Mouse (Mus musculus) liver, adult 2 months (tissue): ENCODE measurements around the gene Dtx3l. TPM values are rescaled to one million over a fixed set of nuclear protein-coding genes. Genes with fewer than 3 reads are reported as not detected.

Source experiments
- DNase-seq: peaks from one replicate; pipeline ENCODE4 v3.0.0-alpha.2; 2011; ENCODE audit warnings: low read depth, low spot score; ENCODE audit errors: extremely low read depth
- H3K27ac ChIP-seq: fragments of 200-500 bp; replicated peaks from 2 replicates; pipeline ENCODE4 v1.5.1; 2012; ENCODE audit warnings: low read depth, mild to moderate bottlenecking, control low read depth, inconsistent platforms, low read length; ENCODE audit not compliant: insufficient read depth
- H3K27me3 ChIP-seq: fragments of 200-500 bp; 2 replicates; pipeline ENCODE4 v1.6.1; 2012; ENCODE audit warnings: mild to moderate bottlenecking, moderate library complexity, low read length, inconsistent platforms; ENCODE audit not compliant: control insufficient read depth, insufficient read depth
- H3K36me3 ChIP-seq: fragments of 200-500 bp; 2 replicates; pipeline ENCODE4 v1.6.1; 2012; ENCODE audit warnings: low read length, inconsistent platforms; ENCODE audit not compliant: control insufficient read depth, insufficient read depth
- H3K4me1 ChIP-seq: fragments of 200-500 bp; 2 replicates; pipeline ENCODE4 v1.6.1; 2011; ENCODE audit warnings: low read length; ENCODE audit not compliant: control insufficient read depth, insufficient read depth
- H3K4me3 ChIP-seq: fragments of 200-500 bp; 2 replicates; pipeline ENCODE4 v1.5.1; 2011; ENCODE audit warnings: low read depth, mild to moderate bottlenecking, control low read depth, low read length, moderate library complexity; ENCODE audit not compliant: insufficient read depth
- H3K79me2 ChIP-seq: fragments of 200-500 bp; 2 replicates; pipeline ENCODE4 v1.6.1; 2012; ENCODE audit warnings: inconsistent platforms, mild to moderate bottlenecking, low read length, moderate library complexity; ENCODE audit not compliant: control insufficient read depth, insufficient read depth
- H3K9ac ChIP-seq: fragments of 200-500 bp; 2 replicates; pipeline ENCODE4 v1.6.1; 2012; ENCODE audit warnings: low read depth, mild to moderate bottlenecking, control low read depth, inconsistent platforms, low read length
- CTCF ChIP-seq: fragments of 200-500 bp; IDR thresholded peaks from 2 replicates; pipeline ENCODE4 v1.5.1; 2011; ENCODE audit warnings: low read depth, low read length, control low read depth
- POLR2A ChIP-seq: fragments of 200-500 bp; IDR thresholded peaks from 2 replicates; pipeline ENCODE4 v1.6.1; 2011; ENCODE audit warnings: low read length, control low read depth; ENCODE audit not compliant: insufficient read depth; ENCODE audit errors: extremely low read depth
- WGBS: fragments of 180-500 bp; shearing (Covaris S2); methylation state at CpG from one replicate; pipeline ENCODE4 v1.1.7; 2018; 5-methylcytosine and 5-hydroxymethylcytosine counted together
- polyA plus RNA-seq: library from polyadenylated mRNA; depleted of rRNA; stranded (reverse); fragments of >200 nt; gene quantifications from 2 replicates; pipeline ENCODE4 v1.2.3, GENCODE M21; 2012
- total RNA-seq: library from RNA; depleted of rRNA; stranded (reverse); fragments of >200 nt; gene quantifications from 2 replicates; pipeline ENCODE4 v1.2.3, GENCODE M21; 2014

Dtx3l gene
- total and polyA plus RNA-seq, 2 experiments: 12.2 to 31.6 TPM

GRCm38 (mm10) chr16:35923546-35924198, 15.3 kb downstream of the Dtx3l start:
- no peaks in the 10 kb centered on the region for H3K27me3 ChIP-seq
- H3K27ac ChIP-seq: peak overlapping the region; percentile 84
- peak; percentile 95 for DNase-seq
- H3K4me3 ChIP-seq: peak overlapping the region; percentile 52
- no peak for TF ChIP-seq POLR2A
- no peak for TF ChIP-seq CTCF
- peaks cover 18% of the 10 kb centered on the region for H3K36me3 ChIP-seq
- WGBS: 24% methylated on average over 7 of the region's 7 CpGs
- H3K79me2 ChIP-seq: no peaks in the 10 kb centered on the region
- H3K9ac ChIP-seq: peak overlapping the region; percentile 75
- H3K4me1 ChIP-seq: peaks cover 9% of the 10 kb centered on the region

- TF ChIP-seq POLR2A: no peak
- TF ChIP-seq CTCF: no peak
- DNase-seq: peak; percentile 69
- no peaks in the 10 kb centered on the region for H3K27me3 ChIP-seq
- H3K4me3 ChIP-seq: no peak overlapping the region
- peaks cover 9% of the 10 kb centered on the region for H3K4me1 ChIP-seq
- H3K27ac ChIP-seq: peak overlapping the region; percentile 18
- no peak overlapping the region for H3K9ac ChIP-seq
- H3K79me2 ChIP-seq: no peaks in the 10 kb centered on the region
- 33% methylated on average over 3 of the region's 3 CpGs for WGBS
- H3K36me3 ChIP-seq: peaks cover 9% of the 10 kb centered on the region
These were observed 16.6 kb downstream of the Dtx3l start for GRCm38 (mm10) chr16:35922301-35922895.

- TF ChIP-seq POLR2A: no peak
- TF ChIP-seq CTCF: no peak
- no peaks in the 10 kb centered on the region for H3K27me3 ChIP-seq
- H3K27ac ChIP-seq: no peak overlapping the region
- WGBS: 35% methylated on average over 2 of the region's 2 CpGs
- peaks cover 6% of the 10 kb centered on the region for H3K36me3 ChIP-seq
- H3K4me3 ChIP-seq: no peak overlapping the region
- no peak overlapping the region for H3K9ac ChIP-seq
- H3K4me1 ChIP-seq: peaks cover 9% of the 10 kb centered on the region
- peak; percentile 74 for DNase-seq
- no peaks in the 10 kb centered on the region for H3K79me2 ChIP-seq
These were observed 17.2 kb downstream of the Dtx3l start for GRCm38 (mm10) chr16:35921676-35922235.

- Histone ChIP-seq H3K9ac (no peak overlapping the region; the same call in 1 of the 2 replicates), H3K27ac (peak overlapping the region; percentile 76), H3K4me3 (no peak overlapping the region), H3K4me1 (peaks cover 4% of the 10 kb centered on the region), H3K27me3 (no peaks in the 10 kb centered on the region), H3K36me3 (no peaks in the 10 kb centered on the region), H3K79me2 (no peaks in the 10 kb centered on the region)
- no peak for TF ChIP-seq POLR2A
- TF ChIP-seq CTCF: no peak
- DNase-seq: no peak
- 44% methylated on average over 6 of the region's 6 CpGs for WGBS
These were observed 20.0 kb downstream of the Dtx3l start for GRCm38 (mm10) chr16:35918721-35919543.

- H3K9ac ChIP-seq: no peak overlapping the region
- DNase-seq: no peak
- H3K4me3 ChIP-seq: no peak overlapping the region
- WGBS: 60% methylated on average over 5 of the region's 5 CpGs
- H3K27ac ChIP-seq: no peak overlapping the region
- peaks cover 2% of the 10 kb centered on the region; the same call in 1 of the 2 replicates for H3K4me1 ChIP-seq
- H3K27me3 ChIP-seq: no peaks in the 10 kb centered on the region
- H3K79me2 ChIP-seq: no peaks in the 10 kb centered on the region
- no peak for TF ChIP-seq POLR2A
- no peaks in the 10 kb centered on the region for H3K36me3 ChIP-seq
These were observed 24.6 kb downstream of the Dtx3l start for GRCm38 (mm10) chr16:35914301-35914700.
